Mouse (Mus musculus) bone marrow macrophage, adult 2 months (primary cell): ENCODE measurements around the gene Mapk1.

Experiments used
- CTCF ChIP-seq: IDR thresholded peaks from 2 replicates; pipeline ENCODE4 v1.5.1; 2012; ENCODE audit warnings: low read depth, mild to moderate bottlenecking, low read length, moderate library complexity
- POLR2A ChIP-seq: IDR thresholded peaks from 2 replicates; pipeline ENCODE4 v1.6.1; 2012; ENCODE audit warnings: mild to moderate bottlenecking, low read depth, low read length, borderline replicate concordance

GRCm38 (mm10) chr16:16966290-16966689 is 16.9 kb upstream of the Mapk1 start:
- no peak for TF ChIP-seq CTCF
- no peak for TF ChIP-seq POLR2A
